Mouse (Mus musculus) limb, embryonic 12.5 days (tissue): Measurements from ENCODE around the gene Rab42. TPM values are rescaled to one million over a fixed set of nuclear protein-coding genes. Genes with fewer than 3 reads are reported as not detected.

Experiments
- ATAC-seq: fragments of 200-750 bp; cut with Nextera tagmentation; 2 replicates; pipeline ENCODE4 v1.8.0; 2017; ENCODE audit warnings: low read depth, moderate TSS enrichment; ENCODE audit not compliant: insufficient number of reproducible peaks, insufficient read depth, low FRiP score, low TSS enrichment
- H3K27ac ChIP-seq: fragments of 300-500 bp; sonication (generic); 2 replicates; pipeline ENCODE4 v1.5.1; 2016; ENCODE audit warnings: mild to moderate bottlenecking, moderate library complexity
- H3K27me3 ChIP-seq: fragments of 300-500 bp; sonication (generic); 2 replicates; pipeline ENCODE4 v1.6.1; 2016; ENCODE audit warnings: mild to moderate bottlenecking, moderate library complexity
- H3K36me3 ChIP-seq: fragments of 300-500 bp; sonication (generic); 2 replicates; pipeline ENCODE4 v1.6.1; 2016; ENCODE audit warnings: mild to moderate bottlenecking, moderate library complexity
- H3K4me1 ChIP-seq: fragments of 300-500 bp; sonication (generic); replicated peaks from 2 replicates; pipeline ENCODE4 v1.6.1; 2016
- H3K4me2 ChIP-seq: fragments of 300-500 bp; sonication (generic); 2 replicates; pipeline ENCODE4 v1.6.1; 2016; ENCODE audit warnings: mild to moderate bottlenecking, moderate library complexity
- H3K4me3 ChIP-seq: fragments of 300-500 bp; sonication (generic); replicated peaks from 2 replicates; pipeline ENCODE4 v1.5.1; 2016; ENCODE audit warnings: mild to moderate bottlenecking
- H3K9ac ChIP-seq: fragments of 300-500 bp; sonication (generic); replicated peaks from 2 replicates; pipeline ENCODE4 v1.6.1; 2016; ENCODE audit warnings: mild to moderate bottlenecking, moderate library complexity
- H3K9me3 ChIP-seq: fragments of 300-500 bp; sonication (generic); 2 replicates; pipeline ENCODE4 v1.6.1; 2016; ENCODE audit warnings: mild to moderate bottlenecking, moderate library complexity
- WGBS: fragments of 180-500 bp; shearing (Covaris S2); methylation state at CpG from one replicate; pipeline ENCODE4 v1.1.7; 2016; 5-methylcytosine and 5-hydroxymethylcytosine counted together
- polyA plus RNA-seq: library from polyadenylated mRNA; unstranded; fragments of >200 nt; fragmentation: Nextera tagmentation; extraction: Ambion mirVana; gene quantifications from 2 replicates; pipeline ENCODE4 v1.2.1, GENCODE M21; 2016

Gene Rab42
- polyA plus RNA-seq, 1 experiment from 2014 or later, result 1.5 TPM

GRCm38 (mm10) chr4:132253622-132254021 lies 49.6 kb downstream of the Rab42 start:
- no peak overlapping the region; the same call in 1 of the 2 replicates for H3K27ac ChIP-seq
- H3K4me1 ChIP-seq, result no peaks in the 10 kb centered on the region
- no peaks in the 10 kb centered on the region for H3K27me3 ChIP-seq
- H3K4me2 ChIP-seq, result no peak overlapping the region
- H3K9me3 ChIP-seq, result no peaks in the 10 kb centered on the region
- WGBS, result 88% methylated on average over 2 of the region's 2 CpGs
- no peak overlapping the region for H3K4me3 ChIP-seq
- peaks cover 37% of the 10 kb centered on the region for H3K36me3 ChIP-seq
- H3K9ac ChIP-seq, result no peak overlapping the region
- ATAC-seq, result no peak

DNA sequence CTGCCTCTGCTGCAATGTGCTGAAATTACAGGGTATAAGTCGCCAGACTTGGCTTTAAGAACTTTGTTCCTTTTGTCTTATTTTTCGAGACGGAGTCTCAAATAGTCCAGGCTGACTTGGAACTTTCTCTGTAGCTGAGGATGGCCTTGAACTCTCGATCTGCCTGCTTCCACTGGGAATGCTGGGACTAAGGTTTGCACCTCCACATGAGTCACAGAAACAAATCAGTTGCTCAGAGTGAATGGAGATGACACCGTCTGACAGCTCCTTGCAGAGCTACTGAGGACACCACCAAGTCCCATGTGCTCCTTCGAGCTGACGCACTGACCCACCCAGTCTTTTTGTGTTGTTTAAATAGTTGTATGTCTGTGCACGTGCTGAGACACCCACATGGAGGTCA lies 50.1 kb downstream of the Rab42 start:
- no peak overlapping the region for H3K9ac ChIP-seq
- H3K4me1 ChIP-seq, result no peaks in the 10 kb centered on the region
- ATAC-seq, result no peak
- no peak overlapping the region for H3K27ac ChIP-seq
- no peak overlapping the region for H3K4me3 ChIP-seq
- no peak overlapping the region for H3K4me2 ChIP-seq
- peaks cover 42% of the 10 kb centered on the region for H3K36me3 ChIP-seq
- H3K27me3 ChIP-seq, result no peaks in the 10 kb centered on the region
- WGBS, result 92% methylated on average over 8 of the region's 8 CpGs
- no peaks in the 10 kb centered on the region for H3K9me3 ChIP-seq

Other genes starting within 250 kb of the Rab42 start
- 0.23 TPM in 1 of 2 replicates, not detected in the other for gene Gm10300, start 228.7 kb downstream of the Rab42 start, polyA plus RNA-seq
- gene Epb41, start 228.1 kb downstream of the Rab42 start, polyA plus RNA-seq, result 118 and 132 TPM in 2 replicates
- 0.51 and 0.69 TPM in 2 replicates for gene Oprd1, start 158.9 kb downstream of the Rab42 start, polyA plus RNA-seq
- gene Ythdf2, start 91.1 kb downstream of the Rab42 start, polyA plus RNA-seq, result 143 and 149 TPM in 2 replicates
- 44.4 and 47.1 TPM in 2 replicates for gene Gmeb1, start 41.8 kb downstream of the Rab42 start, polyA plus RNA-seq
- gene Taf12, start 29.0 kb downstream of the Rab42 start, polyA plus RNA-seq, result 58.9 and 59.8 TPM in 2 replicates
- gene Trnau1ap, start 26.2 kb upstream of the Rab42 start, polyA plus RNA-seq, result 84.7 and 87.5 TPM in 2 replicates
- gene Rcc1, start 50.2 kb upstream of the Rab42 start, polyA plus RNA-seq, result 101 and 102 TPM in 2 replicates
- gene Phactr4, start 119.1 kb upstream of the Rab42 start, polyA plus RNA-seq, result 19.7 and 25.6 TPM in 2 replicates
- gene Med18, start 160.5 kb upstream of the Rab42 start, polyA plus RNA-seq, result 30.4 and 35.0 TPM in 2 replicates
- 11.0 and 11.3 TPM in 2 replicates for gene Sesn2, start 207.1 kb upstream of the Rab42 start, polyA plus RNA-seq
- gene Atpif1, start 230.3 kb upstream of the Rab42 start, polyA plus RNA-seq, result 1,138 and 1,150 TPM in 2 replicates
- 190 and 191 TPM in 2 replicates for gene Dnajc8, start 232.2 kb upstream of the Rab42 start, polyA plus RNA-seq